In the genomic region with DNA sequence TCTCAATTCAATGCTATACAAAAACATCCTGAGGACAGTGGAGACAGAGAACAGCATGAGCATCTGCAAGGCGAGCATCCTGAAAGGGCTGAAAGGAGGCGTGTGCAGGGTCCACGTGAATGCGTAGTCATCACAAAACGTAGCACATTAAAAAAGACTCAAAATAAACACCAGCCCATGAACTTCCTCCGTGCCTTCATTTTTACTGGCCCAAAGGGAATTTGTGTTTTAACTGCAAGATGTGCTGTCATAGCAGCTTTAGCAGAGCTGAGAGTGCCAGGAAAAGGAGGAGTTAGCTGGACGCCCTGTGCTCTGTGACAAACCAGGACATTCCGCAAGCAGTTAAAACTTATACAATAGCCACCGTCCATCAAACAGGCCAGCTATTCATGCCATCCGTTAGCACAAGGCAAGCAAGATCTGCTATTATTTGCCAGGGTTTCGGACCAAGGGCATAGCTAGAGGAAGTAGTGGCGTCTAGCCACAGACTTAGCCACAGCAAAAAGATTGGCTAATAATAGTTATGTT, we compare ENCODE assay signal across 8 mouse cellular contexts.
A peak's percentile ranks its signal among the peaks of the same experiment; 100 is the strongest.
DNase-seq lines count a peak whose midpoint lies in the region.

No protein-coding gene starts in this region.

- peak; percentile 9 for DNase-seq in adrenal gland, postnatal 14 days
- DNase-seq in adrenal gland, adult 18-20 months (ENCODE audit: low spot score in 2 of 2): no peak
- DNase-seq in retina, postnatal 1 day: peak; percentile 66
- no peak for DNase-seq in retina, embryonic 14.5 days (ENCODE audit: low spot score)
- peak; percentile 40 for DNase-seq in kidney, postnatal 14 days
- DNase-seq in neural tube, embryonic 10.5 days (ENCODE audit: extremely low spot score, low spot score): peak; percentile 25
- DNase-seq in cerebellum, postnatal 14 days: no peak
- no peak for DNase-seq in thymus, postnatal 36 days

Comparison
In these comparisons a context has a peak if more than half of its experiments do, and no peak if none do; other contexts are left out.
1. DNase-seq: peak in adrenal gland, postnatal 14 days (single experiment), retina, postnatal 1 day (single experiment), kidney, postnatal 14 days (single experiment) and neural tube, embryonic 10.5 days (single experiment); none in adrenal gland, adult 18-20 months (0 of 2), retina, embryonic 14.5 days (single experiment), cerebellum, postnatal 14 days (0 of 2) and thymus, postnatal 36 days (0 of 2).